Mouse (Mus musculus) 3T3-L1 (cell line): Measurements from ENCODE around the gene Cacna2d1.

Experiments
- DNase-seq: peaks from one replicate; pipeline ENCODE4 v3.0.0-alpha.2; 2015; ENCODE audit warnings: low read depth, low spot score

Gene Cacna2d1

GRCm38 (mm10) chr5:16417996-16418395 is 483.5 kb downstream of the Cacna2d1 start:
- peak; percentile 59 for DNase-seq

GRCm38 (mm10) chr5:16418504-16418903 is 484.0 kb downstream of the Cacna2d1 start:
- DNase-seq, result no peak
